Mouse (Mus musculus): Measurements from ENCODE around the gene Tiprl.

- no peak for TF ChIP-seq CTCF (IDR thresholded peaks at IDR 0.05; ENCODE audit: borderline replicate concordance, insufficient read depth, low read length)
- TF ChIP-seq POLR2A (IDR thresholded peaks at IDR 0.05; ENCODE audit: low read depth, low read length): no peak
Observed at GRCm38 (mm10) chr1:165164920-165165319, 71.9 kb downstream of the Tiprl start.
